Mouse (Mus musculus) hindbrain, embryonic 16.5 days (tissue): ENCODE measurements at regions not wholly inside any gene's neighbourhood (a gene's known extent, or its start where the extent isn't known, plus 50 kb on each side); places are given as distances from the start of the nearest gene placed in this dataset.

Experiments used
- ATAC-seq: fragments of 200-750 bp; cut with Nextera tagmentation; 2 replicates; pipeline ENCODE4 v1.8.0; 2017; ENCODE audit warnings: moderate TSS enrichment, moderate library complexity
- H3K27ac ChIP-seq: fragments of 300-500 bp; sonication (generic); 2 replicates; pipeline ENCODE4 v1.5.1; 2014; ENCODE audit warnings: low read depth, mild to moderate bottlenecking, control low read depth, low read length, moderate library complexity
- H3K27me3 ChIP-seq: fragments of 300-500 bp; sonication (generic); replicated peaks from 2 replicates; pipeline ENCODE4 v1.6.1; 2014; ENCODE audit warnings: low read length; ENCODE audit not compliant: control insufficient read depth, insufficient read depth
- H3K36me3 ChIP-seq: fragments of 300-500 bp; sonication (generic); 2 replicates; pipeline ENCODE4 v1.6.1; 2014; ENCODE audit warnings: mild to moderate bottlenecking, low read length, moderate library complexity, mixed read lengths; ENCODE audit not compliant: control insufficient read depth, insufficient read depth
- H3K4me1 ChIP-seq: fragments of 300-500 bp; sonication (generic); 2 replicates; pipeline ENCODE4 v1.6.1; 2014; ENCODE audit warnings: low read depth, low read length; ENCODE audit not compliant: control insufficient read depth, insufficient read depth
- H3K4me2 ChIP-seq: fragments of 300-500 bp; sonication (generic); 2 replicates; pipeline ENCODE4 v1.6.1; 2014; ENCODE audit warnings: mild to moderate bottlenecking, low read length, control low read depth, moderate library complexity
- H3K4me3 ChIP-seq: fragments of 300-500 bp; sonication (generic); 2 replicates; pipeline ENCODE4 v1.5.1; 2014; ENCODE audit warnings: mild to moderate bottlenecking, low read length, control low read depth, moderate library complexity
- H3K9ac ChIP-seq: fragments of 300-500 bp; sonication (generic); 2 replicates; pipeline ENCODE4 v1.6.1; 2014; ENCODE audit warnings: low read depth, mild to moderate bottlenecking, control low read depth, low read length, moderate library complexity
- H3K9me3 ChIP-seq: fragments of 300-500 bp; sonication (generic); 2 replicates; pipeline ENCODE4 v1.6.1; 2014; ENCODE audit warnings: mild to moderate bottlenecking, low read length, moderate library complexity; ENCODE audit not compliant: control insufficient read depth
- WGBS: fragments of 180-500 bp; shearing (Covaris S2); extraction: QIAGEN DNeasy Blood & Tissue Kit; methylation state at CpG from one replicate; pipeline ENCODE4 v1.1.7; 2014; 5-methylcytosine and 5-hydroxymethylcytosine counted together

- H3K9ac ChIP-seq = no peak overlapping the region
- no peaks in the 10 kb centered on the region for H3K36me3 ChIP-seq
- no peaks in the 10 kb centered on the region for H3K9me3 ChIP-seq
- WGBS = 90% methylated on average over 3 of the region's 3 CpGs
- H3K4me3 ChIP-seq = no peak overlapping the region
- no peak overlapping the region for H3K27ac ChIP-seq
- no peaks in the 10 kb centered on the region for H3K27me3 ChIP-seq
- H3K4me2 ChIP-seq = no peak overlapping the region
- no peak for ATAC-seq
- H3K4me1 ChIP-seq = no peaks in the 10 kb centered on the region
These were observed 721.0 kb downstream of the Diaph3 start for GRCm38 (mm10) chr14:86419959-86420598.

GRCm38 (mm10) chr14:86396876-86397275 lies 744.2 kb downstream of the Diaph3 start:
- Histone ChIP-seq H3K27me3 (no peaks in the 10 kb centered on the region), H3K4me1 (peaks cover 10% of the 10 kb centered on the region), H3K36me3 (no peaks in the 10 kb centered on the region), H3K27ac (no peak overlapping the region), H3K4me2 (no peak overlapping the region), H3K9me3 (no peaks in the 10 kb centered on the region), H3K4me3 (no peak overlapping the region), H3K9ac (no peak overlapping the region)
- 55% methylated on average over 3 of the region's 3 CpGs for WGBS
- no peak for ATAC-seq

- peaks cover 10% of the 10 kb centered on the region for H3K4me1 ChIP-seq
- H3K36me3 ChIP-seq = no peaks in the 10 kb centered on the region
- peak overlapping the region; percentile 53 for H3K4me2 ChIP-seq
- H3K4me3 ChIP-seq = peak overlapping the region; percentile 18
- 7% methylated on average over 9 of the region's 9 CpGs for WGBS
- no peaks in the 10 kb centered on the region for H3K9me3 ChIP-seq
- peak; percentile 85 for ATAC-seq
- H3K27ac ChIP-seq = peak overlapping the region; percentile 66
- H3K27me3 ChIP-seq = no peaks in the 10 kb centered on the region
- H3K9ac ChIP-seq = peak overlapping the region; percentile 43; the same call in 1 of the 2 replicates
These were observed 745.1 kb downstream of the Diaph3 start for GRCm38 (mm10) chr14:86395951-86396361.

GRCm38 (mm10) chr14:86395531-86395930 lies 745.5 kb downstream of the Diaph3 start:
- Histone ChIP-seq H3K4me3 (peak overlapping the region; percentile 18), H3K4me2 (peak overlapping the region; percentile 53), H3K27ac (peak overlapping the region; percentile 66), H3K36me3 (no peaks in the 10 kb centered on the region), H3K9me3 (no peaks in the 10 kb centered on the region), H3K27me3 (no peaks in the 10 kb centered on the region), H3K4me1 (peaks cover 10% of the 10 kb centered on the region), H3K9ac (peak overlapping the region; percentile 43; the same call in 1 of the 2 replicates)
- peak; percentile 92 for ATAC-seq
- WGBS = 14% methylated on average over 10 of the region's 10 CpGs

- Histone ChIP-seq H3K4me2 (no peak overlapping the region; the same call in none of the 2 replicates), H3K9me3 (no peaks in the 10 kb centered on the region), H3K4me3 (no peak overlapping the region), H3K27me3 (no peaks in the 10 kb centered on the region), H3K9ac (no peak overlapping the region), H3K4me1 (peaks cover 10% of the 10 kb centered on the region), H3K27ac (0 out of 2 replicates have a peak overlapping the region, but pooled peaks have one; percentile 16), H3K36me3 (no peaks in the 10 kb centered on the region)
- WGBS = 62% methylated on average over 7 of the region's 7 CpGs
- ATAC-seq = no peak
These were observed 746.0 kb downstream of the Diaph3 start for GRCm38 (mm10) chr14:86395068-86395467.

- no peak for ATAC-seq
- 80% methylated on average over 6 of the region's 6 CpGs for WGBS
- no peak overlapping the region for H3K27ac ChIP-seq
These were observed 755.9 kb downstream of the Diaph3 start for GRCm38 (mm10) chr14:86385136-86385535.

GRCm38 (mm10) chr14:86365032-86365431 lies 776.0 kb downstream of the Diaph3 start:
- WGBS = 84% methylated on average over 2 of the region's 2 CpGs
- Histone ChIP-seq H3K4me2 (no peak overlapping the region), H3K27me3 (no peaks in the 10 kb centered on the region), H3K4me1 (0 out of 2 replicates have a peak, but pooled peaks cover 3% of the 10 kb centered on the region), H3K36me3 (no peaks in the 10 kb centered on the region), H3K4me3 (no peak overlapping the region), H3K9ac (no peak overlapping the region), H3K27ac (no peak overlapping the region), H3K9me3 (no peaks in the 10 kb centered on the region)
- no peak for ATAC-seq

More at GRCm38 (mm10) chr14:86385136-86385535, 755.9 kb downstream of the Diaph3 start:
- Histone ChIP-seq H3K9ac (no peak overlapping the region), H3K27me3 (no peaks in the 10 kb centered on the region), H3K36me3 (no peaks in the 10 kb centered on the region), H3K4me2 (no peak overlapping the region), H3K4me3 (no peak overlapping the region), H3K4me1 (no peaks in the 10 kb centered on the region), H3K9me3 (no peaks in the 10 kb centered on the region)

GRCm38 (mm10) chr14:86360423-86361059 lies 780.5 kb downstream of the Diaph3 start:
- H3K9ac ChIP-seq = no peak overlapping the region
- 16% methylated on average over 7 of the region's 7 CpGs for WGBS
- H3K4me2 ChIP-seq = 0 out of 2 replicates have a peak overlapping the region, but pooled peaks have one; percentile 17
- ATAC-seq = peak; percentile 20; the same call in 1 of the 2 replicates
- H3K4me1 ChIP-seq = 0 out of 2 replicates have a peak, but pooled peaks cover 3% of the 10 kb centered on the region
- H3K9me3 ChIP-seq = no peaks in the 10 kb centered on the region
- no peak overlapping the region for H3K4me3 ChIP-seq
- H3K27me3 ChIP-seq = no peaks in the 10 kb centered on the region
- no peak overlapping the region for H3K27ac ChIP-seq
- H3K36me3 ChIP-seq = no peaks in the 10 kb centered on the region

- Histone ChIP-seq H3K4me3 (no peak overlapping the region), H3K9me3 (no peaks in the 10 kb centered on the region), H3K9ac (no peak overlapping the region), H3K36me3 (no peaks in the 10 kb centered on the region), H3K4me2 (no peak overlapping the region), H3K27ac (no peak overlapping the region), H3K4me1 (0 out of 2 replicates have a peak, but pooled peaks cover 3% of the 10 kb centered on the region), H3K27me3 (no peaks in the 10 kb centered on the region)
- ATAC-seq = no peak
- 68% methylated on average over 6 of the region's 6 CpGs for WGBS
These were observed 782.5 kb downstream of the Diaph3 start for GRCm38 (mm10) chr14:86358584-86358983.
